8 mouse cellular contexts compared by ENCODE assay signal in genomic region chr7:104445961-104446645, GRCm38 (mm10). TPM values are rescaled to one million over a fixed set of nuclear protein-coding genes. Genes with fewer than 3 reads are reported as not detected.
DNase-seq lines count a peak whose midpoint lies in the region; ATAC-seq and TF ChIP-seq lines count a peak whose summit lies in the region.

No protein-coding gene starts in this region.

- H3K9me3 ChIP-seq in heart, embryonic 11.5 days (replicated peaks; ENCODE audit: control insufficient read depth, low read length), result no peaks in the 10 kb centered on the region
- H3K9me3 ChIP-seq in liver, embryonic 12.5 days (replicated peaks), result no peaks in the 10 kb centered on the region

- no peaks in the 10 kb centered on the region for H3K27me3 ChIP-seq in heart, embryonic 11.5 days (ENCODE audit: control insufficient read depth, insufficient read depth, low read length)
- H3K27me3 ChIP-seq in liver, embryonic 12.5 days (replicated peaks), result no peaks in the 10 kb centered on the region
- H3K27me3 ChIP-seq in spleen, adult 2 months (ENCODE audit: control insufficient read depth, insufficient read depth, low read length), result no peaks in the 10 kb centered on the region

- ATAC-seq in frontal cortex, adult (ENCODE audit: low TSS enrichment), result peak; percentile 38; the same call in 1 of the 2 replicates
- peak; percentile 62 for ATAC-seq in heart, embryonic 11.5 days (replicated peaks; ENCODE audit: insufficient number of reproducible peaks, low FRiP score, low TSS enrichment)
- peak; percentile 64 for ATAC-seq in liver, embryonic 12.5 days

- H3K9ac ChIP-seq in heart, embryonic 11.5 days (ENCODE audit: low read depth, low read length), result no peak overlapping the region
- H3K9ac ChIP-seq in liver, embryonic 12.5 days, result no peak overlapping the region

- TF ChIP-seq CTCF in spleen, adult 2 months (IDR thresholded peaks at IDR 0.05; ENCODE audit: extremely low read depth, insufficient read depth, insufficient read length, insufficient replicate concordance), result no peak

- no peak overlapping the region for H3K4me2 ChIP-seq in heart, embryonic 11.5 days
- H3K4me2 ChIP-seq in liver, embryonic 12.5 days, result peak overlapping the region; percentile 33

- no peak for DNase-seq in frontal cortex, postnatal 14 days (ENCODE audit: low spot score in 2 of 2)
- peak; percentile 71 for DNase-seq in T-cell, adult 2 months (ENCODE audit: low spot score)
- DNase-seq in spleen, adult 2 months (ENCODE audit: low read depth in 1 of 2, low spot score in 2 of 2), result peak; percentile 48 to 78
- no peak for DNase-seq in right cerebral cortex, postnatal 14 days
- DNase-seq in cerebellum, postnatal 14 days, result no peak

- no peak overlapping the region for H3K27ac ChIP-seq in heart, embryonic 11.5 days (ENCODE audit: low read depth, low read length)
- peak overlapping the region; percentile 25; the same call in 1 of the 2 replicates for H3K27ac ChIP-seq in liver, embryonic 12.5 days
- H3K27ac ChIP-seq in spleen, adult 2 months (ENCODE audit: insufficient read depth, low read length), result peak overlapping the region; percentile 96

- H3K4me3 ChIP-seq in heart, embryonic 11.5 days (ENCODE audit: low read depth, low read length), result no peak overlapping the region
- no peak overlapping the region; the same call in 1 of the 2 replicates for H3K4me3 ChIP-seq in liver, embryonic 12.5 days
- peak overlapping the region; percentile 57 for H3K4me3 ChIP-seq in spleen, adult 2 months (ENCODE audit: extremely low read depth, insufficient read depth, insufficient read length)

- H3K36me3 ChIP-seq in heart, embryonic 11.5 days (ENCODE audit: control insufficient read depth, insufficient read depth, low read length), result no peaks in the 10 kb centered on the region
- H3K36me3 ChIP-seq in liver, embryonic 12.5 days, result no peaks in the 10 kb centered on the region
- H3K36me3 ChIP-seq in spleen, adult 2 months (ENCODE audit: control insufficient read depth, insufficient read depth, low read length), result no peaks in the 10 kb centered on the region; the same call in none of the 2 replicates

- peak; percentile 32; the same call in 1 of the 2 replicates for TF ChIP-seq POLR2A in spleen, adult 2 months (IDR thresholded peaks at IDR 0.05; ENCODE audit: low read depth, low read length)

- 58% methylated on average over 2 of the region's 2 CpGs for WGBS in heart, embryonic 11.5 days (ENCODE audit: insufficient replicate concordance)
- 23% methylated on average over 2 of the region's 2 CpGs for WGBS in liver, embryonic 12.5 days (ENCODE audit: insufficient replicate concordance)
- 3% methylated on average over 2 of the region's 2 CpGs for WGBS in spleen, adult 2 months

- H3K4me1 ChIP-seq in heart, embryonic 11.5 days (ENCODE audit: control insufficient read depth, insufficient read depth, low read length), result no peaks in the 10 kb centered on the region
- H3K4me1 ChIP-seq in liver, embryonic 12.5 days, result no peaks in the 10 kb centered on the region
- H3K4me1 ChIP-seq in spleen, adult 2 months (ENCODE audit: control insufficient read depth, insufficient read depth, insufficient read length), result peaks cover 14% of the 10 kb centered on the region; the same call in 1 of the 2 replicates

RNA-seq across cellular contexts. Expression of gene Trim30a, which starts 18.9 kb away (rescaled TPM):
- polyA plus RNA-seq in heart, embryonic 11.5 days (2014; fragmentation: Nextera tagmentation; extraction: Ambion mirVana), result 0.45 and 0.80 TPM in 2 replicates
- 1.2 and 1.3 TPM in 2 replicates for polyA plus RNA-seq in liver, embryonic 12.5 days (2016; fragmentation: Nextera tagmentation; extraction: Ambion mirVana)
- 8.1 and 8.8 TPM in 2 replicates for polyA plus RNA-seq in spleen, adult 2 months (2012; rRNA removed)

RNA-seq across cellular contexts. Expression of gene Trim30c, which starts 45.5 kb away (rescaled TPM):
- polyA plus RNA-seq in heart, embryonic 11.5 days (2014; fragmentation: Nextera tagmentation; extraction: Ambion mirVana), result not detected in 2 replicates
- polyA plus RNA-seq in liver, embryonic 12.5 days (2016; fragmentation: Nextera tagmentation; extraction: Ambion mirVana), result 0.14 and 0.20 TPM in 2 replicates
- 0.49 and 0.51 TPM in 2 replicates for polyA plus RNA-seq in spleen, adult 2 months (2012; rRNA removed)

Comparison
In these comparisons a context has a peak if more than half of its experiments do, and no peak if none do; other contexts are left out.
1. DNase-seq: peak in T-cell, adult 2 months (single experiment) and spleen, adult 2 months (2 of 2); none in frontal cortex, postnatal 14 days (0 of 2), right cerebral cortex, postnatal 14 days (single experiment) and cerebellum, postnatal 14 days (0 of 2).
2. Peak in every context shown above with its lines, with median percentiles within 50 percentile points of each other: ATAC-seq.